Comparison of ENCODE assay signal across 8 mouse cellular contexts in genomic region chr7:96832551-96832950, GRCm38 (mm10).
DNase-seq lines count a peak whose midpoint lies in the region; ATAC-seq lines count a peak whose summit lies in the region.

No protein-coding gene starts in this region.

- H3K4me1 ChIP-seq in kidney, embryonic 15.5 days = peaks cover 28% of the 10 kb centered on the region
- peaks cover 32% of the 10 kb centered on the region for H3K4me1 ChIP-seq in neural tube, embryonic 15.5 days

- peak; percentile 30 for DNase-seq in embryo, embryonic 10 days (ENCODE audit: low spot score)
- no peak for DNase-seq in embryo, embryonic 9.5 days (ENCODE audit: extremely low spot score)
- DNase-seq in brain, embryonic 18.5 days (ENCODE audit: low read depth, low spot score) = peak; percentile 55
- DNase-seq in heart, adult 8-10 months (ENCODE audit: low spot score) = peak; percentile 33
- no peak for DNase-seq in ovary, postnatal 36 days (ENCODE audit: low spot score)
- DNase-seq in frontal cortex, postnatal 10 days (ENCODE audit: low spot score in 2 of 2) = no peak

- peaks cover 16% of the 10 kb centered on the region for H3K36me3 ChIP-seq in kidney, embryonic 15.5 days
- H3K36me3 ChIP-seq in neural tube, embryonic 15.5 days = peaks cover 11% of the 10 kb centered on the region

- 0 out of 2 replicates have a peak overlapping the region, but pooled peaks have one; percentile 14 for H3K27ac ChIP-seq in kidney, embryonic 15.5 days
- peak overlapping the region; percentile 20; the same call in 1 of the 2 replicates for H3K27ac ChIP-seq in neural tube, embryonic 15.5 days (replicated peaks)

- no peak overlapping the region for H3K4me3 ChIP-seq in kidney, embryonic 15.5 days (replicated peaks)
- no peak overlapping the region for H3K4me3 ChIP-seq in neural tube, embryonic 15.5 days (replicated peaks)

- ATAC-seq in kidney, embryonic 15.5 days (replicated peaks; ENCODE audit: low FRiP score) = peak; percentile 64
- ATAC-seq in neural tube, embryonic 15.5 days (ENCODE audit: low FRiP score) = peak; percentile 46; the same call in 1 of the 2 replicates

- no peaks in the 10 kb centered on the region for H3K9me3 ChIP-seq in kidney, embryonic 15.5 days (replicated peaks)
- H3K9me3 ChIP-seq in neural tube, embryonic 15.5 days (replicated peaks) = no peaks in the 10 kb centered on the region

- 11% methylated on average over 9 of the region's 9 CpGs for WGBS in kidney, embryonic 15.5 days
- 13% methylated on average over 9 of the region's 9 CpGs for WGBS in neural tube, embryonic 15.5 days

- peak overlapping the region; percentile 5; the same call in 1 of the 2 replicates for H3K4me2 ChIP-seq in kidney, embryonic 15.5 days
- H3K4me2 ChIP-seq in neural tube, embryonic 15.5 days = no peak overlapping the region

- H3K9ac ChIP-seq in kidney, embryonic 15.5 days = no peak overlapping the region
- H3K9ac ChIP-seq in neural tube, embryonic 15.5 days (replicated peaks) = no peak overlapping the region

- H3K27me3 ChIP-seq in kidney, embryonic 15.5 days = no peaks in the 10 kb centered on the region
- no peaks in the 10 kb centered on the region for H3K27me3 ChIP-seq in neural tube, embryonic 15.5 days (replicated peaks)

Comparison
In these comparisons a context has a peak if more than half of its experiments do, and no peak if none do; other contexts are left out.
1. DNase-seq: peak in embryo, embryonic 10 days (single experiment), brain, embryonic 18.5 days (single experiment) and heart, adult 8-10 months (single experiment); none in embryo, embryonic 9.5 days (single experiment), ovary, postnatal 36 days (single experiment) and frontal cortex, postnatal 10 days (0 of 2).